11 mouse cellular contexts compared by ENCODE assay signal in genomic region chr15:81421454-81421853, GRCm38 (mm10). TPM values are rescaled to one million over a fixed set of nuclear protein-coding genes. Genes with fewer than 3 reads are reported as not detected.
DNase-seq lines count a peak whose midpoint lies in the region; ATAC-seq lines count a peak whose summit lies in the region.
"Had no signal": no experiment of that assay in that cellular context is flagged by ENCODE, and none has a peak within 500 bp of the region (broad histone marks: within the 10 kb centered on the region; RNA-seq: fewer than 3 reads in every experiment).

No protein-coding gene starts in this region.

- peak; percentile 21 for DNase-seq in heart, adult 11 months
- DNase-seq in A20 (ENCODE audit: low read depth, low spot score): peak; percentile 20
- peak; percentile 35 to 71 for DNase-seq in kidney, postnatal 36 days
- no peak for DNase-seq in hindbrain, embryonic 14.5 days (ENCODE audit: low spot score)
- DNase-seq: cerebellum, adult 9-10 months had no signal

- H3K36me3 ChIP-seq in heart, embryonic 12.5 days: peaks cover 6% of the 10 kb centered on the region; the same call in 1 of the 2 replicates
- no peaks in the 10 kb centered on the region for H3K36me3 ChIP-seq in forebrain, embryonic 16.5 days (ENCODE audit: control insufficient read depth, insufficient read depth)
- 0 out of 2 replicates have a peak, but pooled peaks cover 3% of the 10 kb centered on the region for H3K36me3 ChIP-seq in hindbrain, embryonic 14.5 days (replicated peaks; ENCODE audit: control insufficient read depth, insufficient read depth)

- ATAC-seq in heart, embryonic 12.5 days (ENCODE audit: insufficient number of reproducible peaks, low FRiP score): no peak
- peak; percentile 67 for ATAC-seq in granulocyte monocyte progenitor cell, adult 5-6 weeks (replicated peaks; ENCODE audit: poor library complexity, severe bottlenecking)
- ATAC-seq in monocyte, adult 5-6 weeks (replicated peaks; ENCODE audit: insufficient number of reproducible peaks, low FRiP score, low TSS enrichment, poor library complexity, severe bottlenecking): no peak
- ATAC-seq in forebrain, embryonic 16.5 days: no peak
- ATAC-seq in hindbrain, embryonic 14.5 days (ENCODE audit: low FRiP score): no peak

- no peak overlapping the region for H3K4me3 ChIP-seq in heart, embryonic 12.5 days
- H3K4me3 ChIP-seq in forebrain, embryonic 16.5 days (replicated peaks; ENCODE audit: low read length): no peak overlapping the region
- H3K4me3 ChIP-seq in hindbrain, embryonic 14.5 days (replicated peaks; ENCODE audit: low read length): no peak overlapping the region

- no peaks in the 10 kb centered on the region for H3K9me3 ChIP-seq in heart, embryonic 12.5 days (replicated peaks)
- no peaks in the 10 kb centered on the region for H3K9me3 ChIP-seq in forebrain, embryonic 16.5 days (ENCODE audit: control insufficient read depth, low read length)
- no peaks in the 10 kb centered on the region for H3K9me3 ChIP-seq in hindbrain, embryonic 14.5 days (ENCODE audit: control insufficient read depth, low read length)

- H3K27ac ChIP-seq in heart, embryonic 12.5 days (ENCODE audit: poor library complexity, severe bottlenecking): no peak overlapping the region
- H3K27ac ChIP-seq in forebrain, embryonic 16.5 days (ENCODE audit: low read length): no peak overlapping the region
- no peak overlapping the region for H3K27ac ChIP-seq in hindbrain, embryonic 14.5 days
- H3K27ac ChIP-seq: liver, embryonic 14.5 days had no signal

- H3K27me3 ChIP-seq in heart, embryonic 12.5 days (replicated peaks): no peaks in the 10 kb centered on the region
- H3K27me3 ChIP-seq in forebrain, embryonic 16.5 days (replicated peaks; ENCODE audit: control insufficient read depth, insufficient read depth, low read length): no peaks in the 10 kb centered on the region
- H3K27me3 ChIP-seq in hindbrain, embryonic 14.5 days (ENCODE audit: control insufficient read depth, insufficient read depth, low read length): no peaks in the 10 kb centered on the region

- H3K9ac ChIP-seq in heart, embryonic 12.5 days: no peak overlapping the region
- H3K9ac ChIP-seq in forebrain, embryonic 16.5 days (replicated peaks; ENCODE audit: low read depth, low read length): no peak overlapping the region
- no peak overlapping the region for H3K9ac ChIP-seq in hindbrain, embryonic 14.5 days
- H3K9ac ChIP-seq: liver, embryonic 14.5 days had no signal

- H3K4me2 ChIP-seq in heart, embryonic 12.5 days: no peak overlapping the region
- no peak overlapping the region for H3K4me2 ChIP-seq in forebrain, embryonic 16.5 days (ENCODE audit: low read length)
- no peak overlapping the region for H3K4me2 ChIP-seq in hindbrain, embryonic 14.5 days (replicated peaks)

- WGBS in heart, embryonic 12.5 days: 80% methylated on average over 1 of the region's 1 CpGs
- 47% methylated on average over 1 of the region's 1 CpGs for WGBS in forebrain, embryonic 16.5 days
- 88% methylated on average over 1 of the region's 1 CpGs for WGBS in hindbrain, embryonic 14.5 days

- no peaks in the 10 kb centered on the region for H3K4me1 ChIP-seq in heart, embryonic 12.5 days (replicated peaks)
- H3K4me1 ChIP-seq in forebrain, embryonic 16.5 days (replicated peaks; ENCODE audit: control insufficient read depth, insufficient read depth, low read length): peaks cover 2% of the 10 kb centered on the region
- no peaks in the 10 kb centered on the region for H3K4me1 ChIP-seq in hindbrain, embryonic 14.5 days (replicated peaks; ENCODE audit: control insufficient read depth, insufficient read depth, low read length)

RNA-seq across cellular contexts. Expression of gene Dnajb7, which starts 13.4 kb away (rescaled TPM):
- polyA plus RNA-seq in heart, embryonic 12.5 days (2016; fragmentation: Nextera tagmentation; extraction: Ambion mirVana): 1.1 TPM in 2 replicates
- total RNA-seq in granulocyte monocyte progenitor cell, adult 5-6 weeks (2014; fragmentation: Nextera tagmentation): not detected in 2 replicates
- not detected in 2 replicates for total RNA-seq in granulocyte monocyte progenitor cell, adult 5-6 weeks (2017)
- total RNA-seq in monocyte, adult 5-6 weeks (2017): 0.19 to 0.43 TPM in 2 of 3 replicates, not detected in the other
- polyA plus RNA-seq in forebrain, embryonic 16.5 days (2015; fragmentation: Nextera tagmentation; extraction: Ambion mirVana): 1.4 and 2.3 TPM in 2 replicates
- polyA plus RNA-seq in hindbrain, embryonic 14.5 days (2014; fragmentation: Nextera tagmentation; extraction: Ambion mirVana): 0.39 and 1.1 TPM in 2 replicates
- total RNA-seq: heart, postnatal 25 days had no signal

RNA-seq across cellular contexts. Expression of gene Xpnpep3, which starts 21.5 kb away (rescaled TPM):
- polyA plus RNA-seq in heart, embryonic 12.5 days (2016; fragmentation: Nextera tagmentation; extraction: Ambion mirVana): 10.4 and 11.3 TPM in 2 replicates
- total RNA-seq in granulocyte monocyte progenitor cell, adult 5-6 weeks (2014; fragmentation: Nextera tagmentation): 14.8 and 17.3 TPM in 2 replicates
- 17.1 and 22.4 TPM in 2 replicates for total RNA-seq in granulocyte monocyte progenitor cell, adult 5-6 weeks (2017)
- 7.1 to 12.2 TPM (median 7.6 TPM) in 3 replicates for total RNA-seq in monocyte, adult 5-6 weeks (2017)
- polyA plus RNA-seq in forebrain, embryonic 16.5 days (2015; fragmentation: Nextera tagmentation; extraction: Ambion mirVana): 9.0 and 10.0 TPM in 2 replicates
- 3.8 and 5.3 TPM in 2 replicates for polyA plus RNA-seq in hindbrain, embryonic 14.5 days (2014; fragmentation: Nextera tagmentation; extraction: Ambion mirVana)

RNA-seq across cellular contexts. Expression of gene St13, which starts 21.6 kb away (rescaled TPM):
- 150 TPM in 2 replicates for polyA plus RNA-seq in heart, embryonic 12.5 days (2016; fragmentation: Nextera tagmentation; extraction: Ambion mirVana)
- total RNA-seq in granulocyte monocyte progenitor cell, adult 5-6 weeks (2014; fragmentation: Nextera tagmentation): 134 and 171 TPM in 2 replicates
- 292 and 310 TPM in 2 replicates for total RNA-seq in granulocyte monocyte progenitor cell, adult 5-6 weeks (2017)
- 172 to 282 TPM (median 279 TPM) in 3 replicates for total RNA-seq in monocyte, adult 5-6 weeks (2017)
- polyA plus RNA-seq in forebrain, embryonic 16.5 days (2015; fragmentation: Nextera tagmentation; extraction: Ambion mirVana): 206 and 233 TPM in 2 replicates
- 172 and 185 TPM in 2 replicates for polyA plus RNA-seq in hindbrain, embryonic 14.5 days (2014; fragmentation: Nextera tagmentation; extraction: Ambion mirVana)

RNA-seq across cellular contexts. Expression of gene Rbx1, which starts 44.6 kb away (rescaled TPM):
- 383 and 424 TPM in 2 replicates for polyA plus RNA-seq in heart, embryonic 12.5 days (2016; fragmentation: Nextera tagmentation; extraction: Ambion mirVana)
- total RNA-seq in granulocyte monocyte progenitor cell, adult 5-6 weeks (2014; fragmentation: Nextera tagmentation): 251 and 317 TPM in 2 replicates
- 170 and 241 TPM in 2 replicates for total RNA-seq in granulocyte monocyte progenitor cell, adult 5-6 weeks (2017)
- total RNA-seq in monocyte, adult 5-6 weeks (2017): 121 to 126 TPM (median 122 TPM) in 3 replicates
- 449 and 466 TPM in 2 replicates for polyA plus RNA-seq in forebrain, embryonic 16.5 days (2015; fragmentation: Nextera tagmentation; extraction: Ambion mirVana)
- 452 and 483 TPM in 2 replicates for polyA plus RNA-seq in hindbrain, embryonic 14.5 days (2014; fragmentation: Nextera tagmentation; extraction: Ambion mirVana)
